Mouse (Mus musculus) liver, adult 2 months (tissue): Measurements from ENCODE around the gene Epha5.

Source experiments
- CTCF ChIP-seq: fragments of 200-500 bp; IDR thresholded peaks from 2 replicates; pipeline ENCODE4 v1.5.1; 2011; ENCODE audit warnings: low read depth, low read length, control low read depth
- POLR2A ChIP-seq: fragments of 200-500 bp; IDR thresholded peaks from 2 replicates; pipeline ENCODE4 v1.6.1; 2011; ENCODE audit warnings: low read length, control low read depth; ENCODE audit not compliant: insufficient read depth; ENCODE audit errors: extremely low read depth

GRCm38 (mm10) chr5:84265407-84265806, 151.8 kb downstream of the Epha5 start:
- TF ChIP-seq CTCF (no peak), POLR2A (no peak)
